In the genomic region with DNA sequence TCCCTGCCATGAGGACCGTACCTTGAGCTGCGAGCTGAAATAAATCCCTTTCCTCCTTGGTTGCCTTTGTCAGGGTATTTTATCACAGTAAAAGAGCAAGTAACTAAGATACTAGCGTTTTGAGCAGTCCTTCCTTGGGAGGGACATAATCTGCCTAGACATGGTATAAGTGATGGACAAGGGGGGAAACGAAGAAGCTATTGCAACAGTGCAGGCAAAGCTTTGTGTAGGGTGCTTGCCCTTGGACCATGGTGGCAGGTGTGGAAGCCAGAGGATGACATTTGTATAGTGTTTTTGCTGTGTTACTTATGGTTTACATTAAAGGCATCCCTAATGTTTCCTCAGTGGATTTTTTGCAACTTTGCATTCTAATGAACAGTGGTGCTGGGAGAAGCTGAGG, we compare ENCODE assay signal across 8 mouse cellular contexts. TPM values are rescaled to one million over a fixed set of nuclear protein-coding genes. Genes with fewer than 3 reads are reported as not detected.
A peak's percentile ranks its signal among the peaks of the same experiment; 100 is the strongest.
DNase-seq lines count a peak whose midpoint lies in the region; ATAC-seq and TF ChIP-seq lines count a peak whose summit lies in the region.

No protein-coding gene starts in this region.

- H3K9ac ChIP-seq in kidney, embryonic 15.5 days = 0 out of 2 replicates have a peak overlapping the region, but pooled peaks have one; percentile 55
- peak overlapping the region; percentile 57 for H3K9ac ChIP-seq in embryonic facial prominence, embryonic 14.5 days (ENCODE audit: low read depth, low read length)
- H3K9ac ChIP-seq in intestine, embryonic 14.5 days (ENCODE audit: low read length) = peak overlapping the region; percentile 53
- peak overlapping the region; percentile 67 for H3K9ac ChIP-seq in midbrain, postnatal 0 days (replicated peaks; ENCODE audit: low read length, poor library complexity, severe bottlenecking)

- no peaks in the 10 kb centered on the region for H3K9me3 ChIP-seq in kidney, embryonic 15.5 days (replicated peaks)
- H3K9me3 ChIP-seq in embryonic facial prominence, embryonic 14.5 days (ENCODE audit: control insufficient read depth, low read length) = no peaks in the 10 kb centered on the region
- H3K9me3 ChIP-seq in intestine, embryonic 14.5 days (ENCODE audit: control insufficient read depth, low read length) = no peaks in the 10 kb centered on the region
- no peaks in the 10 kb centered on the region for H3K9me3 ChIP-seq in midbrain, postnatal 0 days (ENCODE audit: low read length)

- no peak overlapping the region for H3K27ac ChIP-seq in kidney, embryonic 15.5 days
- H3K27ac ChIP-seq in embryonic facial prominence, embryonic 14.5 days (replicated peaks; ENCODE audit: low read depth, low read length) = 0 out of 2 replicates have a peak overlapping the region, but pooled peaks have one; percentile 29
- H3K27ac ChIP-seq in intestine, embryonic 14.5 days (ENCODE audit: low read depth) = no peak overlapping the region
- H3K27ac ChIP-seq in midbrain, postnatal 0 days (ENCODE audit: low read depth, low read length) = peak overlapping the region; percentile 86

- peak overlapping the region; percentile 66 for H3K4me3 ChIP-seq in kidney, embryonic 15.5 days (replicated peaks)
- peak overlapping the region; percentile 57 for H3K4me3 ChIP-seq in embryonic facial prominence, embryonic 14.5 days (ENCODE audit: low read depth, low read length)
- peak overlapping the region; percentile 68 for H3K4me3 ChIP-seq in intestine, embryonic 14.5 days (ENCODE audit: low read depth, low read length)
- H3K4me3 ChIP-seq in midbrain, postnatal 0 days (ENCODE audit: low read depth, low read length) = peak overlapping the region; percentile 71; the same call in 1 of the 2 replicates

- H3K27me3 ChIP-seq in kidney, embryonic 15.5 days = no peaks in the 10 kb centered on the region
- H3K27me3 ChIP-seq in embryonic facial prominence, embryonic 14.5 days (replicated peaks; ENCODE audit: control insufficient read depth, insufficient read depth, low read length) = no peaks in the 10 kb centered on the region
- H3K27me3 ChIP-seq in intestine, embryonic 14.5 days (replicated peaks; ENCODE audit: control insufficient read depth, insufficient read depth, low read length) = peaks cover 4% of the 10 kb centered on the region
- H3K27me3 ChIP-seq in midbrain, postnatal 0 days (ENCODE audit: insufficient read depth, low read length) = no peaks in the 10 kb centered on the region

- DNase-seq in kidney, adult 11 months = no peak
- no peak for DNase-seq in embryonic facial prominence, embryonic 14.5 days (ENCODE audit: low spot score)
- no peak for DNase-seq in intestine, embryonic 14.5 days (ENCODE audit: low spot score)
- DNase-seq in midbrain, postnatal 0 days (ENCODE audit: low spot score) = no peak
- DNase-seq in frontal cortex, postnatal 36 days (ENCODE audit: low spot score in 2 of 2) = no peak
- DNase-seq in left cerebral cortex, adult 18-20 months (ENCODE audit: low spot score in 2 of 2) = no peak
- no peak for DNase-seq in cerebellum, adult 18-20 months

- no peak for ATAC-seq in kidney, embryonic 15.5 days (replicated peaks; ENCODE audit: low FRiP score)
- ATAC-seq in embryonic facial prominence, embryonic 14.5 days (ENCODE audit: low read depth) = no peak
- no peak for ATAC-seq in intestine, embryonic 14.5 days (replicated peaks; ENCODE audit: low FRiP score, low TSS enrichment, low read depth)
- ATAC-seq in midbrain, postnatal 0 days (ENCODE audit: low FRiP score) = peak; percentile 35; the same call in 1 of the 2 replicates

- no peaks in the 10 kb centered on the region for H3K36me3 ChIP-seq in kidney, embryonic 15.5 days
- H3K36me3 ChIP-seq in embryonic facial prominence, embryonic 14.5 days (ENCODE audit: control insufficient read depth, insufficient read depth, low read length) = no peaks in the 10 kb centered on the region
- no peaks in the 10 kb centered on the region for H3K36me3 ChIP-seq in intestine, embryonic 14.5 days (ENCODE audit: control insufficient read depth, insufficient read depth, low read length)
- H3K36me3 ChIP-seq in midbrain, postnatal 0 days (ENCODE audit: insufficient read depth, low read length) = peaks cover 2% of the 10 kb centered on the region; the same call in 1 of the 2 replicates

- TF ChIP-seq CTCF in midbrain, postnatal 0 days (IDR thresholded peaks at IDR 0.05) = no peak

- 86% methylated on average over 4 of the region's 4 CpGs for WGBS in kidney, embryonic 15.5 days
- 84% methylated on average over 4 of the region's 4 CpGs for WGBS in embryonic facial prominence, embryonic 14.5 days
- 80% methylated on average over 4 of the region's 4 CpGs for WGBS in intestine, embryonic 14.5 days
- 74% methylated on average over 4 of the region's 4 CpGs for WGBS in midbrain, postnatal 0 days

- H3K4me1 ChIP-seq in kidney, embryonic 15.5 days = peaks cover 11% of the 10 kb centered on the region
- peaks cover 8% of the 10 kb centered on the region for H3K4me1 ChIP-seq in embryonic facial prominence, embryonic 14.5 days (ENCODE audit: control insufficient read depth, insufficient read depth, low read length)
- H3K4me1 ChIP-seq in intestine, embryonic 14.5 days (replicated peaks; ENCODE audit: control insufficient read depth, insufficient read depth, low read length) = 0 out of 2 replicates have a peak, but pooled peaks cover 4% of the 10 kb centered on the region
- peaks cover 9% of the 10 kb centered on the region; the same call in 1 of the 2 replicates for H3K4me1 ChIP-seq in midbrain, postnatal 0 days (ENCODE audit: insufficient read depth, low read length)

- H3K4me2 ChIP-seq in kidney, embryonic 15.5 days = peak overlapping the region; percentile 75
- H3K4me2 ChIP-seq in embryonic facial prominence, embryonic 14.5 days (ENCODE audit: low read depth, low read length) = peak overlapping the region; percentile 87
- H3K4me2 ChIP-seq in intestine, embryonic 14.5 days (ENCODE audit: low read length) = peak overlapping the region; percentile 94
- peak overlapping the region; percentile 74 for H3K4me2 ChIP-seq in midbrain, postnatal 0 days (ENCODE audit: low read depth, low read length, poor library complexity, severe bottlenecking)

RNA-seq across cellular contexts. Expression of a gene that starts 0.5 kb away (rescaled TPM):
- polyA plus RNA-seq in kidney, embryonic 15.5 days (2015; fragmentation: Nextera tagmentation; extraction: Ambion mirVana) = 0.74 and 0.84 TPM in 2 replicates
- 0.75 and 0.90 TPM in 2 replicates for polyA plus RNA-seq in embryonic facial prominence, embryonic 14.5 days (2014; fragmentation: Nextera tagmentation; extraction: Ambion mirVana)
- 0.73 and 1.2 TPM in 2 replicates for polyA plus RNA-seq in intestine, embryonic 14.5 days (2014; fragmentation: Nextera tagmentation; extraction: Ambion mirVana)
- total RNA-seq in midbrain, postnatal 0 days (2014; rRNA removed) = 4.9 and 7.6 TPM in 2 replicates
- polyA plus RNA-seq in midbrain, postnatal 0 days (2015; fragmentation: Nextera tagmentation; extraction: Ambion mirVana) = 2.2 and 2.4 TPM in 2 replicates
- 10 to 100 TPM; 57.7 to 61.3 TPM for total RNA-seq in left cerebral cortex, adult 18-20 months (2021)

RNA-seq across cellular contexts. Expression of a gene that starts 30.4 kb away (rescaled TPM):
- polyA plus RNA-seq in kidney, embryonic 15.5 days (2015; fragmentation: Nextera tagmentation; extraction: Ambion mirVana) = 27.8 and 31.0 TPM in 2 replicates
- 42.4 and 46.5 TPM in 2 replicates for polyA plus RNA-seq in embryonic facial prominence, embryonic 14.5 days (2014; fragmentation: Nextera tagmentation; extraction: Ambion mirVana)
- 44.2 and 44.5 TPM in 2 replicates for polyA plus RNA-seq in intestine, embryonic 14.5 days (2014; fragmentation: Nextera tagmentation; extraction: Ambion mirVana)
- total RNA-seq in midbrain, postnatal 0 days (2014; rRNA removed) = 64.8 and 77.5 TPM in 2 replicates
- polyA plus RNA-seq in midbrain, postnatal 0 days (2015; fragmentation: Nextera tagmentation; extraction: Ambion mirVana) = 28.4 and 36.8 TPM in 2 replicates
- total RNA-seq in left cerebral cortex, adult 18-20 months (2021) = 100 to 1,000 TPM; 132 to 133 TPM

RNA-seq across cellular contexts. Expression of a gene that starts 44.0 kb away (rescaled TPM):
- 22.2 and 24.6 TPM in 2 replicates for polyA plus RNA-seq in kidney, embryonic 15.5 days (2015; fragmentation: Nextera tagmentation; extraction: Ambion mirVana)
- 23.8 and 28.9 TPM in 2 replicates for polyA plus RNA-seq in embryonic facial prominence, embryonic 14.5 days (2014; fragmentation: Nextera tagmentation; extraction: Ambion mirVana)
- polyA plus RNA-seq in intestine, embryonic 14.5 days (2014; fragmentation: Nextera tagmentation; extraction: Ambion mirVana) = 29.3 and 33.9 TPM in 2 replicates
- total RNA-seq in midbrain, postnatal 0 days (2014; rRNA removed) = 1.9 and 3.4 TPM in 2 replicates
- polyA plus RNA-seq in midbrain, postnatal 0 days (2015; fragmentation: Nextera tagmentation; extraction: Ambion mirVana) = 3.1 and 3.4 TPM in 2 replicates
- 1 to 10 TPM; 2.1 TPM for total RNA-seq in left cerebral cortex, adult 18-20 months (2021)

RNA-seq across cellular contexts. Expression of a gene that starts 51.9 kb away (rescaled TPM):
- 10.2 and 10.9 TPM in 2 replicates for polyA plus RNA-seq in kidney, embryonic 15.5 days (2015; fragmentation: Nextera tagmentation; extraction: Ambion mirVana)
- 19.3 and 20.0 TPM in 2 replicates for polyA plus RNA-seq in embryonic facial prominence, embryonic 14.5 days (2014; fragmentation: Nextera tagmentation; extraction: Ambion mirVana)
- polyA plus RNA-seq in intestine, embryonic 14.5 days (2014; fragmentation: Nextera tagmentation; extraction: Ambion mirVana) = 8.7 and 11.6 TPM in 2 replicates
- 5.4 and 6.7 TPM in 2 replicates for total RNA-seq in midbrain, postnatal 0 days (2014; rRNA removed)
- polyA plus RNA-seq in midbrain, postnatal 0 days (2015; fragmentation: Nextera tagmentation; extraction: Ambion mirVana) = 7.5 and 10.6 TPM in 2 replicates
- total RNA-seq in left cerebral cortex, adult 18-20 months (2021) = 1 to 10 TPM; 5.7 TPM

Comparison
In these comparisons a context has a peak if more than half of its experiments do, and no peak if none do; other contexts are left out.
1. H3K27ac ChIP-seq: peak in embryonic facial prominence, embryonic 14.5 days (single experiment) and midbrain, postnatal 0 days (single experiment); none in kidney, embryonic 15.5 days (single experiment) and intestine, embryonic 14.5 days (single experiment).
2. Peak in every context shown above with its lines, with median percentiles within 50 percentile points of each other: H3K4me2 ChIP-seq, H3K4me3 ChIP-seq and H3K9ac ChIP-seq.